Mouse (Mus musculus) activated CD4-positive, CD25-positive, alpha-beta regulatory T cell, adult 4 months (primary cell): Measurements from ENCODE around the gene Rnase11. TPM values are rescaled to one million over a fixed set of nuclear protein-coding genes. Genes with fewer than 3 reads are reported as not detected.

Experiments used
- ATAC-seq: one replicate; pipeline ENCODE4 v1.8.0; 2017
- polyA plus RNA-seq, 2 experiments: library from polyadenylated mRNA; unstranded; fragments of 100-300 nt; shearing (Covaris generic); gene quantifications; one replicate each; pipeline ENCODE4 v1.2.1; 2017

The Rnase11 gene
- polyA plus RNA-seq: not detected

GRCm38 (mm10) chr14:51050063-51050462 lies at the start of gene Rnase11:
Rnase11 (minus strand) TSS chr14:51050163.
- no peak for ATAC-seq

GRCm38 (mm10) chr14:51098921-51099320 lies 49.0 kb upstream of the Rnase11 start:
- ATAC-seq: no peak

GRCm38 (mm10) chr14:51098300-51098699 lies 48.3 kb upstream of the Rnase11 start:
- ATAC-seq: peak; percentile 53

GRCm38 (mm10) chr14:51095736-51096524 lies 46.0 kb upstream of the Rnase11 start:
- no peak for ATAC-seq

- no peak for ATAC-seq
Observed at GRCm38 (mm10) chr14:51094921-51095320, 45.0 kb upstream of the Rnase11 start.

GRCm38 (mm10) chr14:51094096-51094875 lies 44.3 kb upstream of the Rnase11 start:
- no peak for ATAC-seq

GRCm38 (mm10) chr14:51093496-51093895 lies 43.5 kb upstream of the Rnase11 start:
- ATAC-seq: no peak

- no peak for ATAC-seq
Observed at GRCm38 (mm10) chr14:51092073-51092620, 42.2 kb upstream of the Rnase11 start.

- ATAC-seq: no peak
Observed at GRCm38 (mm10) chr14:51090921-51091900, 41.2 kb upstream of the Rnase11 start, which contains the start of the genes Rnase4 and Ang. Rnase4 (plus strand) TSS chr14:51091077. Ang (plus strand) TSS chr14:51091150.

GRCm38 (mm10) chr14:51090077-51090781 lies 40.3 kb upstream of the Rnase11 start:
- ATAC-seq: peak; percentile 22

- no peak for ATAC-seq
Observed at GRCm38 (mm10) chr14:51089674-51090076, 39.7 kb upstream of the Rnase11 start.

GRCm38 (mm10) chr14:51088970-51089673 lies 39.2 kb upstream of the Rnase11 start:
- peak; percentile 81 for ATAC-seq

- peak; percentile 9 for ATAC-seq
Observed at GRCm38 (mm10) chr14:51088166-51088969, 38.4 kb upstream of the Rnase11 start.

GRCm38 (mm10) chr14:51087762-51088161 lies 37.8 kb upstream of the Rnase11 start:
- no peak for ATAC-seq

- ATAC-seq: no peak
Observed at GRCm38 (mm10) chr14:51085911-51086310, 35.9 kb upstream of the Rnase11 start.

GRCm38 (mm10) chr14:51085086-51085485 lies 35.1 kb upstream of the Rnase11 start:
- no peak for ATAC-seq

GRCm38 (mm10) chr14:51083805-51084204 lies 33.8 kb upstream of the Rnase11 start:
- no peak for ATAC-seq

GRCm38 (mm10) chr14:51082599-51083581 lies 32.9 kb upstream of the Rnase11 start:
- ATAC-seq: peak; percentile 48

GRCm38 (mm10) chr14:51081035-51081434 lies 31.1 kb upstream of the Rnase11 start:
- no peak for ATAC-seq
